Mouse (Mus musculus) midbrain, embryonic 16.5 days (tissue): ENCODE data around the gene Dpy19l1. TPM values are rescaled to one million over a fixed set of nuclear protein-coding genes. Genes with fewer than 3 reads are reported as not detected.

Experiments used
- ATAC-seq: fragments of 200-750 bp; cut with Nextera tagmentation; 2 replicates; pipeline ENCODE4 v1.8.0; 2017; ENCODE audit warnings: moderate TSS enrichment
- H3K27ac ChIP-seq: fragments of 300-500 bp; sonication (generic); 2 replicates; pipeline ENCODE4 v1.5.1; 2014; ENCODE audit warnings: mild to moderate bottlenecking, low read length, mixed read lengths
- H3K27me3 ChIP-seq: fragments of 300-500 bp; sonication (generic); 2 replicates; pipeline ENCODE4 v1.6.1; 2014; ENCODE audit warnings: low read depth, low read length, mixed read lengths; ENCODE audit not compliant: control insufficient read depth, insufficient read depth
- H3K36me3 ChIP-seq: fragments of 300-500 bp; sonication (generic); 2 replicates; pipeline ENCODE4 v1.6.1; 2014; ENCODE audit warnings: mild to moderate bottlenecking, low read length, moderate library complexity, mixed read lengths; ENCODE audit not compliant: control insufficient read depth, insufficient read depth
- H3K4me1 ChIP-seq: fragments of 300-500 bp; sonication (generic); 2 replicates; pipeline ENCODE4 v1.6.1; 2014; ENCODE audit warnings: mild to moderate bottlenecking, low read length, mixed read lengths; ENCODE audit not compliant: control insufficient read depth, insufficient read depth
- H3K4me2 ChIP-seq: fragments of 300-500 bp; sonication (generic); 2 replicates; pipeline ENCODE4 v1.6.1; 2014; ENCODE audit warnings: mild to moderate bottlenecking, low read length, mixed read lengths
- H3K4me3 ChIP-seq: fragments of 300-500 bp; sonication (generic); 2 replicates; pipeline ENCODE4 v1.5.1; 2014; ENCODE audit warnings: low read depth, mild to moderate bottlenecking, low read length, moderate library complexity, mixed read lengths
- H3K9ac ChIP-seq: fragments of 300-500 bp; sonication (generic); 2 replicates; pipeline ENCODE4 v1.6.1; 2014; ENCODE audit warnings: low read depth, low read length, mixed read lengths
- H3K9me3 ChIP-seq: fragments of 300-500 bp; sonication (generic); replicated peaks from 2 replicates; pipeline ENCODE4 v1.6.1; 2014; ENCODE audit warnings: mild to moderate bottlenecking, low read length, mixed read lengths; ENCODE audit not compliant: control insufficient read depth, poor library complexity, severe bottlenecking
- WGBS: fragments of 180-500 bp; shearing (Covaris S2); extraction: QIAGEN DNeasy Blood & Tissue Kit; methylation state at CpG from one replicate; pipeline ENCODE4 v1.1.7; 2014; 5-methylcytosine and 5-hydroxymethylcytosine counted together
- polyA plus RNA-seq: library from polyadenylated mRNA; unstranded; fragments of >200 nt; fragmentation: Nextera tagmentation; extraction: Ambion mirVana; gene quantifications from 2 replicates; pipeline ENCODE4 v1.2.1, GENCODE M21; 2015

The Dpy19l1 gene
- polyA plus RNA-seq, 1 experiment from 2014 or later: 7.6 TPM

DNA sequence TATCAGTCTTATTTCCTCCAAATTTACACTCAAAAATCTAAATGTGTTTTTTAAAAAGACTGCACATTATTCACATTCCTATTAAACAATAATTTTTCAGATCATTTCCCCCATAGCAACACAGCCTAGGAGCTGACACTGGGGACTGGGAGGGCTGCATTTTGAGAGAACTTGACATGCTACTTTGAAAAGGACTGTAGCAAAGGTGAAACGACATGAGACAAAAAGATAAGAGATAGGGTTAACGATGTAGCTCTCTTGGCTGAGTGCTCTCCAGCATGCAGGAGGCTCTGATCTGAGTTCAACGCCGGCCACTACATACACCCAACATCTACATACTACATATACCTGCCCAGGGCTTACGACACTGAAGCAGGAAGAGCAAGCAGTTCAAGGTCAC is 20.6 kb downstream of the Dpy19l1 start:
- H3K36me3 ChIP-seq: no peaks in the 10 kb centered on the region
- no peak overlapping the region for H3K4me3 ChIP-seq
- H3K9me3 ChIP-seq: no peaks in the 10 kb centered on the region
- H3K4me1 ChIP-seq: no peaks in the 10 kb centered on the region
- 71% methylated on average over 5 of the region's 5 CpGs for WGBS
- H3K27me3 ChIP-seq: no peaks in the 10 kb centered on the region
- no peak overlapping the region for H3K9ac ChIP-seq
- no peak overlapping the region for H3K27ac ChIP-seq
- H3K4me2 ChIP-seq: no peak overlapping the region
- ATAC-seq: no peak

- Histone ChIP-seq H3K4me3 (no peak overlapping the region), H3K4me1 (no peaks in the 10 kb centered on the region), H3K4me2 (no peak overlapping the region), H3K9me3 (no peaks in the 10 kb centered on the region), H3K27ac (no peak overlapping the region), H3K9ac (no peak overlapping the region), H3K36me3 (0 out of 2 replicates have a peak, but pooled peaks cover 2% of the 10 kb centered on the region), H3K27me3 (no peaks in the 10 kb centered on the region)
- no peak for ATAC-seq
- WGBS: 90% methylated on average over 2 of the region's 2 CpGs
Measured at GRCm38 (mm10) chr9:24477251-24477650, 25.7 kb downstream of the Dpy19l1 start.

DNA sequence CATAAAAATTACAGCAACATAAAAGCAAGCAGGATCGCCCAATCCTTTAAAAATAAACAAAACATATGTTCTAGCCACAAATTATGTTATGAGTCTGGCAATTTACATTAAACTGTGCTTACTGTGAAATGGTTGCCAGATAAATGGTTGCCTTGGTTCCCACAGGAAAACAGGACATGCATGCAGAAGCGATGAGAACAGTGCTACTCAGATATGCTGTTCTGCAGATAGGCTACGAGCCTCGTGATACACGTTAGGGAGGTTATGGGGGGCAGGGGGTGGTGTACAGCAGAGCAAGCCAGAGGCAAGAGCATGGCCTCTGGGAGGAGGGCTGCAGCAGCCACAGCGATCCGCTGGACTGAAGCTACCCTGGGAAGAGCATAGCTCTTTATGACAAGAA is 29.1 kb downstream of the Dpy19l1 start:
- Histone ChIP-seq H3K27me3 (no peaks in the 10 kb centered on the region), H3K9ac (no peak overlapping the region), H3K27ac (no peak overlapping the region), H3K4me2 (no peak overlapping the region), H3K9me3 (no peaks in the 10 kb centered on the region), H3K36me3 (0 out of 2 replicates have a peak, but pooled peaks cover 2% of the 10 kb centered on the region), H3K4me3 (no peak overlapping the region), H3K4me1 (no peaks in the 10 kb centered on the region)
- WGBS: 92% methylated on average over 7 of the region's 7 CpGs
- ATAC-seq: no peak

- 87% methylated on average over 3 of the region's 3 CpGs for WGBS
- Histone ChIP-seq H3K27me3 (no peaks in the 10 kb centered on the region), H3K36me3 (0 out of 2 replicates have a peak, but pooled peaks cover 2% of the 10 kb centered on the region), H3K4me2 (no peak overlapping the region), H3K9me3 (no peaks in the 10 kb centered on the region), H3K4me3 (no peak overlapping the region), H3K9ac (no peak overlapping the region), H3K4me1 (no peaks in the 10 kb centered on the region), H3K27ac (no peak overlapping the region)
- no peak for ATAC-seq
Measured at GRCm38 (mm10) chr9:24472514-24472913, 30.4 kb downstream of the Dpy19l1 start.

GRCm38 (mm10) chr9:24470166-24470565 is 32.8 kb downstream of the Dpy19l1 start:
- no peak overlapping the region for H3K4me3 ChIP-seq

GRCm38 (mm10) chr9:24467186-24467585 is 35.8 kb downstream of the Dpy19l1 start:
- Histone ChIP-seq H3K27ac (no peak overlapping the region), H3K4me2 (no peak overlapping the region), H3K36me3 (no peaks in the 10 kb centered on the region), H3K4me3 (no peak overlapping the region), H3K9ac (no peak overlapping the region), H3K27me3 (no peaks in the 10 kb centered on the region), H3K9me3 (no peaks in the 10 kb centered on the region), H3K4me1 (no peaks in the 10 kb centered on the region)
- 90% methylated on average over 5 of the region's 5 CpGs for WGBS
- no peak for ATAC-seq

More at GRCm38 (mm10) chr9:24470166-24470565, 32.8 kb downstream of the Dpy19l1 start:
- no peak overlapping the region for H3K27ac ChIP-seq
- H3K36me3 ChIP-seq: 0 out of 2 replicates have a peak, but pooled peaks cover 2% of the 10 kb centered on the region
- H3K9me3 ChIP-seq: no peaks in the 10 kb centered on the region
- H3K4me2 ChIP-seq: no peak overlapping the region
- no peak for ATAC-seq
- H3K9ac ChIP-seq: no peak overlapping the region
- H3K27me3 ChIP-seq: no peaks in the 10 kb centered on the region
- H3K4me1 ChIP-seq: no peaks in the 10 kb centered on the region
- 89% methylated on average over 5 of the region's 5 CpGs for WGBS

- WGBS: 90% methylated on average over 1 of the region's 1 CpGs
- no peak overlapping the region for H3K27ac ChIP-seq
Measured at GRCm38 (mm10) chr9:24466649-24467048, 36.3 kb downstream of the Dpy19l1 start.

DNA sequence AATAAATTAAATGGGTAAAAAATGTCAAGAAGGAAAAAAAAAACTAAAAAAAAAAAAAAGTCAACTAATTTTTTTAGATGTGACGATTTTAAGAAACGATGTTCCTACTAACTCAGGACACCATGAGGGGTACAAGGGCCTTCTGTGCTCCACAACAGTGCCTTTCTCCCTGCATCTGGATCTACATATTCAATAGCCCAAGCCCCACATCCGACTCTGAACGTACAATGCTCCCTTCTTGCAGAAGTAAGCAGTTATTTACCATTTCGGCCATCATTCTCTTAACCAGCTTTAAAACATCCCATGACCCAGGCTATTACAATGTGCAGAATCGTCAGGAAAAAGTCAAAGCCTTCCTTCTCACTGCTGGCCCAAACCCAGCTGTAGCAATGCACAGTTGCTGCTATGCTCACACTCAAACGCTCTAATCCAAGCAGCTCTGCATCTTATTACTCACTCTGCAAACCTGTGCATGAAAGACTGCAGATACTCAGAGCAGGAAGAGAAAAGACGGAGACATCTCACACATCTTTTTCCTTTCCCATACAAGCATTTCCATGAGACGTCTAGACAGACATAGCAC is 41.5 kb downstream of the Dpy19l1 start:
- no peak overlapping the region for H3K9ac ChIP-seq
- 79% methylated on average over 9 of the region's 9 CpGs for WGBS

More at GRCm38 (mm10) chr9:24466649-24467048, 36.3 kb downstream of the Dpy19l1 start:
- Histone ChIP-seq H3K36me3 (no peaks in the 10 kb centered on the region), H3K9me3 (no peaks in the 10 kb centered on the region), H3K9ac (no peak overlapping the region), H3K4me2 (no peak overlapping the region), H3K4me1 (no peaks in the 10 kb centered on the region), H3K27me3 (no peaks in the 10 kb centered on the region), H3K4me3 (no peak overlapping the region)
- no peak for ATAC-seq

DNA sequence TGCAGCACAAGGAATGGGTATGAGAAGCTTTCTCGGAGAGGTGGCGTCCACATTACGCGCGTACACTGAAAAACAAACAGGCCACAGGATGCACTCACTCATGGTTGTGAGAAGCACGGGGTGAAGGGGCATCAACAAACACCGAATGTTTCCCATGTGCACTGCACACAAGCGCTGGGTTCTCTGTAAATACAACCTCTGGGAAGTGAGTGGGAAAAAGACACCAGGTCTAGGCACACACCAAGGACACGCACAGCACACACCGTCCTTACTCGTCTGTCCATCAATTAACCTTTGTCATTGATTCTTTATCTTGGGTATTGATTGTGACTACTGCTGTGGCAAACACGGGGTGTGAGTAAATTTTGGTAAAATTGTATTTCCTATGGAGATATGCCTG is 49.1 kb downstream of the Dpy19l1 start:
- H3K4me1 ChIP-seq: no peaks in the 10 kb centered on the region
- no peak for ATAC-seq
- H3K27ac ChIP-seq: no peak overlapping the region
- no peaks in the 10 kb centered on the region for H3K27me3 ChIP-seq
- 94% methylated on average over 12 of the region's 12 CpGs for WGBS
- no peak overlapping the region for H3K4me3 ChIP-seq
- no peaks in the 10 kb centered on the region for H3K9me3 ChIP-seq
- H3K36me3 ChIP-seq: no peaks in the 10 kb centered on the region
- no peak overlapping the region for H3K9ac ChIP-seq
- no peak overlapping the region for H3K4me2 ChIP-seq

More for the DNA sequence above, 41.5 kb downstream of the Dpy19l1 start:
- Histone ChIP-seq H3K27ac (no peak overlapping the region), H3K9me3 (no peaks in the 10 kb centered on the region), H3K27me3 (no peaks in the 10 kb centered on the region), H3K4me3 (no peak overlapping the region), H3K36me3 (no peaks in the 10 kb centered on the region), H3K4me2 (no peak overlapping the region), H3K4me1 (no peaks in the 10 kb centered on the region)
- no peak for ATAC-seq
